Mouse (Mus musculus) limb, embryonic 10.5 days (tissue): ENCODE measurements around the gene Letmd1. TPM values are rescaled to one million over a fixed set of nuclear protein-coding genes. Genes with fewer than 3 reads are reported as not detected.

Experiments used
- polyA plus RNA-seq: library from polyadenylated mRNA; unstranded; fragments of >200 nt; fragmentation: Nextera tagmentation; extraction: Ambion mirVana; gene quantifications from 2 replicates; pipeline ENCODE4 v1.2.1, GENCODE M21; 2016

Letmd1 gene
- polyA plus RNA-seq, 1 experiment from 2014 or later = 31.4 TPM

Other genes with a start within 250 kb of the Letmd1 start
- gene Atf1, start 241.2 kb upstream of the Letmd1 start, polyA plus RNA-seq = 42.5 and 43.0 TPM in 2 replicates
- not detected in 2 replicates for gene Tmprss12, start 188.2 kb upstream of the Letmd1 start, polyA plus RNA-seq
- gene Mettl7a1, start 164.9 kb upstream of the Letmd1 start, polyA plus RNA-seq = 2.2 and 2.7 TPM in 2 replicates
- gene Mettl7a3, start 134.1 kb upstream of the Letmd1 start, polyA plus RNA-seq = not detected in 2 replicates
- gene Methig1, start 115.9 kb upstream of the Letmd1 start, polyA plus RNA-seq = 0.15 and 0.29 TPM in 2 replicates
- not detected in 2 replicates for gene Mettl7a2, start 115.8 kb upstream of the Letmd1 start, polyA plus RNA-seq
- 0.65 TPM in 1 of 2 replicates, not detected in the other for gene Higd1c, start 104.5 kb upstream of the Letmd1 start, polyA plus RNA-seq
- gene Gm5475, start 46.9 kb upstream of the Letmd1 start, polyA plus RNA-seq = 0.08 and 0.11 TPM in 2 replicates
- gene Slc11a2, start 44.0 kb upstream of the Letmd1 start, polyA plus RNA-seq = 30.4 and 31.0 TPM in 2 replicates
- 24.8 and 28.2 TPM in 2 replicates for gene Csrnp2, start 26.5 kb downstream of the Letmd1 start, polyA plus RNA-seq
- 29.9 and 44.5 TPM in 2 replicates for gene Tfcp2, start 83.0 kb downstream of the Letmd1 start, polyA plus RNA-seq
- 1.1 and 2.9 TPM in 2 replicates for gene Pou6f1, start 131.0 kb downstream of the Letmd1 start, polyA plus RNA-seq
- gene Dazap2, start 146.3 kb downstream of the Letmd1 start, polyA plus RNA-seq = 189 and 195 TPM in 2 replicates
- 5.0 and 6.7 TPM in 2 replicates for gene Smagp, start 167.9 kb downstream of the Letmd1 start, polyA plus RNA-seq
- 2.6 and 3.5 TPM in 2 replicates for gene Bin2, start 200.5 kb downstream of the Letmd1 start, polyA plus RNA-seq
- gene Cela1, start 218.9 kb downstream of the Letmd1 start, polyA plus RNA-seq = 0.74 and 1.7 TPM in 2 replicates